Mouse (Mus musculus) liver, embryonic 16.5 days (tissue): ENCODE measurements at regions not wholly inside any gene's neighbourhood (a gene's known extent, or its start where the extent isn't known, plus 50 kb on each side); places are given as distances from the start of the nearest gene placed in this dataset.

Source experiments
- ATAC-seq: fragments of 200-750 bp; cut with Nextera tagmentation; 2 replicates; pipeline ENCODE4 v1.8.0; 2017; ENCODE audit warnings: low read depth, mild to moderate bottlenecking, moderate number of reproducible peaks, moderate library complexity
- H3K27ac ChIP-seq: fragments of 300-500 bp; sonication (generic); 2 replicates; pipeline ENCODE4 v1.5.1; 2014; ENCODE audit warnings: mild to moderate bottlenecking, low read length
- H3K27me3 ChIP-seq: fragments of 300-500 bp; sonication (generic); 2 replicates; pipeline ENCODE4 v1.6.1; 2014; ENCODE audit warnings: low read depth, low read length, mixed read lengths; ENCODE audit not compliant: control insufficient read depth, insufficient read depth
- H3K36me3 ChIP-seq: fragments of 300-500 bp; sonication (generic); 2 replicates; pipeline ENCODE4 v1.6.1; 2014; ENCODE audit warnings: mild to moderate bottlenecking; ENCODE audit not compliant: control insufficient read depth, insufficient read depth
- H3K4me1 ChIP-seq: fragments of 300-500 bp; sonication (generic); 2 replicates; pipeline ENCODE4 v1.6.1; 2014; ENCODE audit warnings: low read depth, low read length, mixed read lengths; ENCODE audit not compliant: control insufficient read depth
- H3K4me2 ChIP-seq: fragments of 300-500 bp; sonication (generic); 2 replicates; pipeline ENCODE4 v1.6.1; 2014; ENCODE audit warnings: low read depth, low read length, mixed read lengths
- H3K4me3 ChIP-seq: fragments of 300-500 bp; sonication (generic); 2 replicates; pipeline ENCODE4 v1.5.1; 2014; ENCODE audit warnings: low read depth, mild to moderate bottlenecking, low read length
- H3K9ac ChIP-seq: fragments of 300-500 bp; sonication (generic); 2 replicates; pipeline ENCODE4 v1.6.1; 2014; ENCODE audit warnings: low read depth, low read length
- H3K9me3 ChIP-seq: fragments of 300-500 bp; sonication (generic); replicated peaks from 2 replicates; pipeline ENCODE4 v1.6.1; 2016; ENCODE audit warnings: low read length; ENCODE audit not compliant: control insufficient read depth
- WGBS: fragments of 180-500 bp; shearing (Covaris S2); extraction: QIAGEN DNeasy Blood & Tissue Kit; methylation state at CpG from one replicate; pipeline ENCODE4 v1.1.7; 2014; ENCODE audit not compliant: insufficient replicate concordance; 5-methylcytosine and 5-hydroxymethylcytosine counted together

DNA sequence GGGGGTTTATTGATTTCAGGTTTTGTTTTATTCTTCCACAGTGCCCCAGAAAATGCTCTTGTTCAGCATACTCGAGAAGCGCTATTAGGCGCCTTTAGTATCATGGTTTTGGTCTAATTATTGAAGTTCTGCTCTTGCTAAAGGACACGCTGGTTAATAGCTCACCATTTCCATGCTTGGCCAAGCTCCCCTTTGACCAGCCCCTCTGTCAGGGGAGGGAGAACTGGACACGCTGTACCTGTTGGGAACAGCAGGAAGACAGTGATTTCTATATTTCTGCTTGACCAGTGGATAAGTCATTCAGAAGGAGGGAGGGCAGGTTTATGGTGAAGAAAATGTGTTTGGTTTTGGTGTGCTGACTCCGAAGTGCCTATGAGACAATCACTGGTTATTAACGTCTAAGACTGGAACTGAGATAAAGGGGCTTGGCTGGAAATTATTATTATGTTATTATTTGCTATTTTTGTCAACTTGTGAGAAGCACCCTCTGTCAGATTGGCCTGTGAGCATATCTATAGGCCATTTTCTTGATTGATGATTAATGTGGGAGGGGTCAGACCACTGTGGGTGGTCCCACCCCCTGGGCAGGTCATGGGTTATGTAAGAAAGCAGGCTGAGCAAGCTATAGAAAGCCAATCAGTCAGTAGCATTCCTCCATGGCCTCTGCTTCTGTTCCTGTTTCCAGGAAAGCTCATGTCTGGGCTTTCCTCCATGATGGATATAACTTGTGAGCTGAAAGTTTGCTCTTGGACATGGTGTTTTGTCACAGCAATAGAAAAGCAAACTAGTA is 51.2 kb upstream of the Tanc2 start:
- Histone ChIP-seq H3K27me3 (no peaks in the 10 kb centered on the region), H3K4me1 (no peaks in the 10 kb centered on the region), H3K4me3 (no peak overlapping the region), H3K4me2 (no peak overlapping the region), H3K9me3 (no peaks in the 10 kb centered on the region), H3K36me3 (no peaks in the 10 kb centered on the region), H3K27ac (no peak overlapping the region), H3K9ac (no peak overlapping the region)
- 66% methylated on average over 7 of the region's 7 CpGs for WGBS
- peak; percentile 19; the same call in 1 of the 2 replicates for ATAC-seq

DNA sequence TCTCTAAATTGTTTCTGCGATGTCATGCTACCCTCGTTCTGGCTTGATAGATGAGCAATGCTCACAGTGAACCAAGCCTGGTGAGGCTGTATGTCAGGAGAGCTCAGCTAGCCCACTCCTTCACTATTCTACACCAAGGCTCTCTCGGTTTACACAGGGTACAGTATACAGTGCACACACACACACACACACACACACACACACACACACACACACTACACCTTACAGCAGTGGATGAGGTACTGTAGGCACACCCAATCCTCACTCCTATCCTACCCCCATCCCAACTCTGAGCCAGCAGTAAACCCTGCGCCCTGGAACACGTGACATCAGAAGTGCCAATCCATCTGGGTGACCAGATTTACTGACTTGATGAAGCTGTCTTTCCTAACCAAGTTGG is 57.2 kb upstream of the Tanc2 start:
- ATAC-seq, result no peak
- Histone ChIP-seq H3K9me3 (no peaks in the 10 kb centered on the region), H3K9ac (no peak overlapping the region), H3K36me3 (no peaks in the 10 kb centered on the region), H3K4me3 (no peak overlapping the region), H3K4me2 (no peak overlapping the region), H3K4me1 (no peaks in the 10 kb centered on the region), H3K27me3 (no peaks in the 10 kb centered on the region), H3K27ac (no peak overlapping the region)
- 59% methylated on average over 5 of the region's 5 CpGs for WGBS

DNA sequence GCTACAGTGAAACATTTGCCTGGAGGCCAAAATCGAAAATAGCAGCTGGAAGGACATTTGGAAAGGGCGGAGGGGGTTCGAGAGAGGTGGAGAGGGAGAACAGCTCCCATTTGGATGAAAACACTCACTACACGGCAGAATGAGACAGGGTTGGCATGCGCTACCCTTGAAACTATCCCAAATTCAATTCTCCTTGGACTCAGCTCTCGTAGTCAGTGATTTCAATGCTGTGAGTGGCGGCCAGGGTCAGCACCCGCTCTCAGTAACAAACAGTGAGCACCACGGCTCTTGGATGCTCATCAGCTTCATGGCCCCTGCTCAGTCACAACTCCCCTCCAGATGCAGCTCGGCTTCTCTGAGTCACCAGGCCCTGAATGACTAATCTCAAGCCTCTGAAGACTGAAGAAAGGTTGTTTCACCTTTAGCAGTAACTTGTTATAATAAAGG is 59.1 kb upstream of the Tanc2 start:
- no peaks in the 10 kb centered on the region for H3K4me1 ChIP-seq
- no peaks in the 10 kb centered on the region for H3K27me3 ChIP-seq
- H3K36me3 ChIP-seq, result no peaks in the 10 kb centered on the region
- H3K9me3 ChIP-seq, result no peaks in the 10 kb centered on the region
- H3K4me3 ChIP-seq, result no peak overlapping the region
- no peak overlapping the region for H3K27ac ChIP-seq
- WGBS, result 67% methylated on average over 10 of the region's 10 CpGs
- ATAC-seq, result no peak
- H3K9ac ChIP-seq, result no peak overlapping the region
- no peak overlapping the region for H3K4me2 ChIP-seq

DNA sequence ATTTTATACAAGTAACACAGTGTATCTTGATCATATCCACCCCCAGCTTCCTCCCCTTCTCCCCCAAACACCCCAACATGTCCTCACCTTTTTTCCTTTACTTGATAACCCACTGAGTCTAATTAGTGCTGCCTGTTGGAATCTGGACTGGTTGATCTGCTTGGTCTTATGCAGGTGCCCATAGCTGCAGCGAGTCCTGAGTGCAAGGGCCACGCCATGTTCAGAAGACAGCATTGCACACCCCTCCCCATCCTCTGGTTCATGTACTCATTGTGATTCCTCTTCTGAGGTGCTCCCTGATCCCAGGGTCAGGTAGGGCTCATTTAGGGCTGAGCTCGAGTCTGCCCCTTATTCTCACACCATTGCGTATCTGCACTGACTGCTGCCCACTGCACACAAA is 63.7 kb upstream of the Tanc2 start:
- no peaks in the 10 kb centered on the region for H3K36me3 ChIP-seq
- no peaks in the 10 kb centered on the region for H3K9me3 ChIP-seq
- no peaks in the 10 kb centered on the region for H3K27me3 ChIP-seq
- H3K4me3 ChIP-seq, result no peak overlapping the region
- H3K9ac ChIP-seq, result no peak overlapping the region
- H3K27ac ChIP-seq, result no peak overlapping the region
- H3K4me1 ChIP-seq, result no peaks in the 10 kb centered on the region
- 62% methylated on average over 4 of the region's 4 CpGs for WGBS
- no peak for ATAC-seq
- no peak overlapping the region for H3K4me2 ChIP-seq

DNA sequence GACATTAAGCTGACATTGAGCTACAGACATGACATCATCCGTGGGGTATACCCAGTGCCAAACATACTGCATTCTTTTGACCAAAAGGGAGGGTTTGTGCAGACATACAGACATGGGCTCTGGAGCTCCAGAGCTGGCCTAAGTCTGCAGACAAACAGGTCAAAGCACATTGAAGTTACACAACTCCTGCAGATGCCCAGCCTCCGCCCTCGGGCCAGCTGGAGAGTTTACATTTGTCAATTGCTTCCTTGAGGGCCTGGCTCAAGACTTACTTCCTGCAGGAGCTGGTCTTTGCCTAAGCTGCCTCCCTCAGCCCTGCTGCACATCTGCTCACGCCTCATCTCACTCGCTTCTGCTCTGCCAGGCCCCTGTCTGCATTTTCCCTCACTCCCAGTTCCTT is 64.2 kb upstream of the Tanc2 start:
- H3K27me3 ChIP-seq, result no peaks in the 10 kb centered on the region
- no peak overlapping the region for H3K4me3 ChIP-seq
- H3K4me2 ChIP-seq, result no peak overlapping the region
- H3K27ac ChIP-seq, result no peak overlapping the region
- no peak overlapping the region for H3K9ac ChIP-seq
- no peak for ATAC-seq
- WGBS, result 18% methylated on average over 5 of the region's 5 CpGs
- no peaks in the 10 kb centered on the region for H3K36me3 ChIP-seq
- H3K9me3 ChIP-seq, result no peaks in the 10 kb centered on the region
- no peaks in the 10 kb centered on the region for H3K4me1 ChIP-seq

DNA sequence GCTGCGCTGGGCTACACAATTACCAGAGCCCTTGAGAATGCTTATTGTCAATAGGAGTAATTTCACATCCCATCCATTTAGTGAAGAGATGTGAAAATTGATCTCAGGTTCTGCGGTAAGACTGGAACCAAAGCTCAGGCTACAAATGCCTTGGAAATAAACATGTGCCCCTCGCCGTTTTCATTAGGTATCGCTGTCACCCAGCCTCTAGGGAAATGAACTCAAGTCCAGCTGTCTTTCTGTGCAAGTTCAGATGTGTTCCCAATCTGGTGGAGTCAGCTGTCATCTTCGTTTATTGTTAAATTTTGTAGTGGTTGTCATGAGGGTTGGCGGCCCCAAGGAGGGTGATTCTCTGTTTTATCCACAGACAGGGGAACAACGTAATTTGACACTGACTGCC is 65.4 kb upstream of the Tanc2 start:
- Histone ChIP-seq H3K27me3 (no peaks in the 10 kb centered on the region), H3K36me3 (no peaks in the 10 kb centered on the region), H3K4me2 (no peak overlapping the region), H3K4me3 (no peak overlapping the region), H3K27ac (no peak overlapping the region), H3K9me3 (no peaks in the 10 kb centered on the region), H3K9ac (no peak overlapping the region), H3K4me1 (no peaks in the 10 kb centered on the region)
- WGBS, result 66% methylated on average over 8 of the region's 8 CpGs
- no peak for ATAC-seq

DNA sequence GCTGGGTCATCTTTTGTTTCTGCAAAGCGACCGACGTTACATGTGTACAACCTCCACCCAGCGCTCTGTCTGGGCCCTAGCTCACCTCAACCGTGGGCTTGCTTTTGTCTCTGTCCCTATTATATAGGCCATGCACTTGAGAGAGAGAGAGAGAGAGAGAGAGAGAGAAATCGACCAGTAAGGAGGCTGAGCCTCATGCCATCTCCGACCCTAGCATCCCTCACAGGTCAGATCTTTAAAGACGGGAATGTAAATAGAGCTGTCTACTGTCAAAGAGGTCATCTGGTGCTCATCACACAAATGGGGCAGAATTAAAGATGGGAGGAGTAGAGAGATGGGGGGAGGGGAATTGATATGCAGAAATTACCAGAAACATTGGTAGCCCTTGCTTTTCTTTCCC is 66.0 kb upstream of the Tanc2 start:
- no peak overlapping the region for H3K4me2 ChIP-seq
- H3K27me3 ChIP-seq, result no peaks in the 10 kb centered on the region
- H3K36me3 ChIP-seq, result no peaks in the 10 kb centered on the region
- H3K27ac ChIP-seq, result no peak overlapping the region
- no peak overlapping the region for H3K9ac ChIP-seq
- no peak for ATAC-seq
- no peaks in the 10 kb centered on the region for H3K9me3 ChIP-seq
- no peaks in the 10 kb centered on the region for H3K4me1 ChIP-seq
- 53% methylated on average over 8 of the region's 8 CpGs for WGBS
- no peak overlapping the region for H3K4me3 ChIP-seq

DNA sequence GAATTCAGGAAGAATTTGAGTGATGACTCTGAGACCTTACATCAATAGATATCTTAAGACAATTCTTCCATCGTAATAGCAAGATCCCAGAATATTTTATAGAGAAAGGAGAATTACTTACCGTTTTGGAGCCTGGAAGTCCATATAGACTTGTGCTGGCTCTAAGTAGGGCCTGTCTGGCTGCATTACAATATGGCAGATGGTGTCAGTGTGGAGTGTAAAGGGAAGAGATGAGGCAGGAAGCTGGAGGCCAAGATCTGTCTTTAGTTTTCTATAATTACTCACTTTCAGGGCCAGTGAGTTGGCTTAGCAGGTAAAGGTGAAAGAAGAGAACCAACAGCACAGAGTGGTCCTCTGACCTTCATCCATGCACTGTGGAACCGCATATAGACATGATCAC is 63.9 kb upstream of the March10 start:
- Histone ChIP-seq H3K9ac (no peak overlapping the region), H3K4me2 (no peak overlapping the region), H3K36me3 (no peaks in the 10 kb centered on the region), H3K27ac (no peak overlapping the region), H3K9me3 (no peaks in the 10 kb centered on the region), H3K27me3 (no peaks in the 10 kb centered on the region), H3K4me1 (no peaks in the 10 kb centered on the region), H3K4me3 (no peak overlapping the region)
- WGBS, result 67% methylated on average over 3 of the region's 3 CpGs
- ATAC-seq, result no peak

DNA sequence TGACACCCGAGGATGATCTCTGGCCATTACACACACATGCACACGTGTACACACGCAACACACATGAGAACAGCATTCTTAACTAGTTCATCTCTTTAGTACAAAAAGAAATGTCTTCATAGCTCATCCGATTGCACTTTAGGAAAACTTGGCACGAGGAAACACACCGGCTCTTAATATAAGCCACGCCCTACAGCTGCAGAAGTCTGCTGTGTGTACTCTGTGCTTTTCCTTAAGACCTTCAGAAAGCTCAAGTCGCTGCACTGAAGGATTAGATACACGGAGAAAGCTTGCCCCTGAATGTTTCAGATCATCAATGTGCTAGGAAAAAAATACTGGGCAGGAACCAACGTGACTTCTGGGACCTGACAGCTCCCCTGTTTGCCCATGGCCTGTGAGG is 56.7 kb upstream of the March10 start:
- WGBS, result 65% methylated on average over 10 of the region's 10 CpGs

More for the DNA sequence above, 56.7 kb upstream of the March10 start:
- Histone ChIP-seq H3K4me1 (no peaks in the 10 kb centered on the region), H3K27ac (no peak overlapping the region), H3K27me3 (no peaks in the 10 kb centered on the region), H3K4me2 (no peak overlapping the region), H3K9me3 (no peaks in the 10 kb centered on the region), H3K9ac (no peak overlapping the region), H3K4me3 (no peak overlapping the region), H3K36me3 (no peaks in the 10 kb centered on the region)
- ATAC-seq, result no peak
